Mouse (Mus musculus) E14TG2a.4 (cell line): ENCODE data around the gene Zcchc8.

ENCODE experiments used
- H3K27me3 ChIP-seq: 2 replicates; pipeline ENCODE4 v1.6.1; 2014; ENCODE audit warnings: low read length, control low read depth; ENCODE audit not compliant: insufficient read depth
- H3K36me3 ChIP-seq: 2 replicates; pipeline ENCODE4 v1.6.1; 2014; ENCODE audit warnings: low read length, control low read depth; ENCODE audit not compliant: insufficient read depth
- H3K4me1 ChIP-seq: replicated peaks from 2 replicates; pipeline ENCODE4 v1.6.1; 2014; ENCODE audit warnings: low read depth, low read length, control low read depth
- H3K4me3 ChIP-seq: replicated peaks from 2 replicates; pipeline ENCODE4 v1.5.1; 2014; ENCODE audit warnings: mild to moderate bottlenecking, low read length
- H3K9me3 ChIP-seq: 2 replicates; pipeline ENCODE4 v1.6.1; 2014; ENCODE audit warnings: low read length, control low read depth
- CTCF ChIP-seq: conservative IDR thresholded peaks from 2 replicates; pipeline ENCODE4 v1.5.1; 2014; ENCODE audit warnings: low read length
- NANOG ChIP-seq: IDR thresholded peaks from 2 replicates; pipeline ENCODE4 v1.6.1; 2014; ENCODE audit warnings: borderline replicate concordance, low read length, mixed read lengths
- POU5F1 ChIP-seq: IDR thresholded peaks from 2 replicates; pipeline ENCODE4 v1.6.1; 2014; ENCODE audit warnings: low read length, borderline replicate concordance

The Zcchc8 gene

DNA sequence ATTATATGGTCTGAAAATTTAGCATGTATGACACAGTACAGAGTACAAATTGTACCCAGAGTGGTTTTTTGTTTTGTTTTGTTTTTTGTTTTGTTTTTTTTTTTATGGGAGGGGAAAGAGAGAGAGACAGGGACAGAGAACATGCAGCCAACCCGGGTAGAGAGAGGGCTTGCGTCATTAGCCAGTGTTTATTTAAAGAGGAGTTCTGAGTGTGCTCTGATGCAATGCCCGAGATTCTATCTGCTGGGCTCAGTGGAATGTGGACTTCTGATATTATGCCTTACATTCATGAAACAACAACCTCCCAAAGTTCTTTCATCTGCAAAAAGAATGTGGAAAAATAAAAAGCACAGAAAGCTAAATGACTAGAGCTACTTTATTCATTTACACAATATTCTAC, 45.7 kb downstream of the Zcchc8 start:
- Histone ChIP-seq H3K9me3 (no peaks in the 10 kb centered on the region), H3K27me3 (no peaks in the 10 kb centered on the region), H3K4me1 (peaks cover 9% of the 10 kb centered on the region), H3K4me3 (no peak overlapping the region), H3K36me3 (no peaks in the 10 kb centered on the region)
- TF ChIP-seq CTCF (no peak), POU5F1 (no peak), NANOG (no peak)

DNA sequence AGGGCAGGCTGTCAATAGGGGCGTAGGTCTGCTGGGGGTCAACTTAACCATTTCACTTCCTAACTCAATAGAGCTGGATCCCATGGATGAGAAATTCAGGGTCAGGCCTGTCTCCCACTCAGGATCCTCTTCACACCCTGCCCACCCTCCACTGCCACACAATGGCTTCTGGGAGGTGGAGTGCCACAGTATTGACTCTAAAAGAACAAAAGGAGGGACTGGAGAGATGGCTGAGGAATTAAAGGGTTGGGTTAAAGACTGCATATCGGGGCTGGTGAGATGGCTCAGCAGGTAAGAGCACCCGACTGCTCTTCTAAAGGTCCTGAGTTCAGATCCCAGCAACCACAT, 49.5 kb downstream of the Zcchc8 start:
- H3K4me1 ChIP-seq: peaks cover 9% of the 10 kb centered on the region
- no peaks in the 10 kb centered on the region for H3K36me3 ChIP-seq
- no peaks in the 10 kb centered on the region for H3K9me3 ChIP-seq
- no peak overlapping the region for H3K4me3 ChIP-seq
- H3K27me3 ChIP-seq: no peaks in the 10 kb centered on the region
- TF ChIP-seq POU5F1 (no peak), NANOG (no peak), CTCF (no peak)

DNA sequence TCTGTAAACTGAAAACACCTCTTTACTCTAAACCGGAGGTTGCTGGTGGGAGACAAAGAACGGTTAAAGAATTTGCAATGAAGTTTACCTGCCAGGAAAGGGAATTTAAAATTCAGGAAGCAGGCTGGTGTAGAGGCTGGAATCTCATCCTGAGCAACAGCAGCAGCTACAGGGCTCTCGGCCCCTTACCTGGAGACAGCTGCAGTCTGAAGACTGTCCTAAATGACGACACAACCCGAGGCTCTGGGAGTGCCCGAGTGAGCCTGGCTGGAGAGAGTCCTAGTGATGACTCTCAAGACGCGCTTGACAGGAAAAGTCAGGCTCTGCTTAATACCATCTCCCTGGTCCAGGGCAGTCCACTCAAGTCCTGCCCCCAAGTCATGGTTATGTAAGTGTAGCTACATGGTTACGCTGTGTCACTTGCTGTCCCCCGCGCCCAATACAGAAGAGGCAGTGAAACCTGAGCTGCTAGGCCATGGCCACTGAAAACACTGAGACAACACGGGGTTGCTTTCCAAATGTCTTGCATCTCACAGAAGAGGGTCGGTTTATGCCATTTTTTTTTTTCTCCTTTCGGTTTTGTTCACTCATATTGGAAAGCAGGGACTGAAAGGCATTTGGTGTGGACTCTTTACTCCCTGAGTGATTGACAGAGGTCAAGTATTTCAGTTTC, 50.0 kb downstream of the Zcchc8 start:
- peaks cover 9% of the 10 kb centered on the region for H3K4me1 ChIP-seq
- no peaks in the 10 kb centered on the region for H3K9me3 ChIP-seq
- no peak for TF ChIP-seq POU5F1
- no peak for TF ChIP-seq NANOG
- no peak for TF ChIP-seq CTCF
- no peaks in the 10 kb centered on the region for H3K36me3 ChIP-seq
- no peaks in the 10 kb centered on the region for H3K27me3 ChIP-seq
- H3K4me3 ChIP-seq: no peak overlapping the region

DNA sequence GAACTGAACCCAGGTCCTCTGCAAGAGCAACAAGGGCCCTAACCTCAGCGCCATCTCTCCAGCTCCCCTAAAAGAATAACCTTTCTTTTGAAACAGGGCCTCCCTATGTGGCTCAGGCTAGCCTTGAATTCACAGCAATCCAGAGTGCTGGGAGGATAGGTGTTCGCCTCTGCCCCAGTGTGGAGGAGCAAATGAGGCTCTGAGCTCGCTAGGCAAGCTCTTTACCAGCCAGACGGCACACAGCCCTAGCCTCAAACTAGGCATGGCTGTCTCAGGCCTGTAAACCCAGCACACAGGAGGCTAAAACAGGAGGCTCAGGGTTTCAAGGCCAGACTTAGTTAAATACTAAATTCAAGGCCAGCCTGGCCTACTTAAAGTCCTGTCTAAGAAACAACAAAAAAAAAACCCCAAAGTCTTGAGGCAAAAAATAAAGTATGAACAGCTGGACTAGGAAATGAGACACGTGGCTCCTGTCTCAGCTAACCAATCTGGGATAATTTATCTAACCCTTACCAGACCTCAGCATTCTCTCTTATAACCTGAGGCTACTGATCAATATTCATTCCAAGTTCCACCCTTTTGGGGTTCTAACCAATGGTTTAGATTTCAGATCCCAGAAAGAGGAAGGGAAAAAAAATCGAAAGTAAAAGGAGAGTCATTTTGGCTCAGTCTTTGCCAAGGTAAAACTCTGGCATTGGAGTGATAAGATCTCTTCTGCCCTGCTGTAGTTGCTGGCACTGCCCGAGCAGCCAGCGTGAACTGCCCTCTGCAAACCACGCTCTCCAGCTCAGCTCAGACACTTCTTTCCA, 50.7 kb downstream of the Zcchc8 start:
- H3K36me3 ChIP-seq: no peaks in the 10 kb centered on the region
- no peaks in the 10 kb centered on the region for H3K9me3 ChIP-seq
- TF ChIP-seq POU5F1: no peak
- no peak for TF ChIP-seq NANOG
- TF ChIP-seq CTCF: no peak
- H3K27me3 ChIP-seq: no peaks in the 10 kb centered on the region
- no peak overlapping the region for H3K4me3 ChIP-seq
- H3K4me1 ChIP-seq: peaks cover 9% of the 10 kb centered on the region

DNA sequence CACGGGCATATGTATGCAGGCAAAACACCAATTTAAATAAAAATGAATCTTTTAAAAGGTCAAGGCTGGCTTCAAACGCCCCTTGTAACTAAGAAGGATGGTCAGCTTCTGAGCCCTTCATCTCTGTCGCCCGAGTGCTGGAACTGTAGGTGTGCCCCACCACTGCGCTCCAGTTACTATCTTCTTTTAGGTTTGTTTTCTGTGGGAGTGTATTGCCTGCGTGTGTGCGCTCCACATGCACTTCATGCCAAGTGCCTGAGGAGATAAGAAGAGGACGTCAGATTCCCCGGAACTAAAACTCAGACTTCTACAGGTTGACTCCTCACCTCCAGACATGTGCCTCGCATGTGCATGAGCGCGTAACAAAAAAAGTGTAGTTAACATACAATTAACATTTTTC, 53.0 kb downstream of the Zcchc8 start:
- Histone ChIP-seq H3K27me3 (no peaks in the 10 kb centered on the region), H3K36me3 (no peaks in the 10 kb centered on the region), H3K4me1 (peaks cover 9% of the 10 kb centered on the region), H3K9me3 (no peaks in the 10 kb centered on the region), H3K4me3 (no peak overlapping the region)
- TF ChIP-seq POU5F1 (no peak), NANOG (no peak), CTCF (no peak)

DNA sequence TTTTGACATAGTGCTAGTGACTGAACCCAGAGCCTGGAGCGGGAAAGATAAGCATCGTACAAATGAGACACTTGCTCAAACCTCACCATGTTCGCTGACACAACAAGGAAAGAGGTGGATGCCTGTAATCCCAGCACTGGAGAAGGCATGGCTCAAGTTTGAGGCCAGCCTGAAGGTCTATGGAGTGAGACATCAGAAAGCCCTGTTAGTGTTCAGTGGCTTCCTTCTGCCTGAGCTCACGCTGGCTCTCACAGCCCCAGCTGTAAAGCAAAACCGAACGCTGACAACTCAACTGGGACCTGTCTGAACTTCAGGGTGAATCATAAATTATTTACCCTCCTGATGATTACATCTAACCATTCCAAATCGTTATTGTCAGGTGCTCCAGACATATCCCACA, 54.9 kb downstream of the Zcchc8 start:
- Histone ChIP-seq H3K4me1 (peaks cover 4% of the 10 kb centered on the region), H3K9me3 (no peaks in the 10 kb centered on the region), H3K36me3 (no peaks in the 10 kb centered on the region), H3K4me3 (no peak overlapping the region), H3K27me3 (no peaks in the 10 kb centered on the region)
- TF ChIP-seq NANOG: no peak
- no peak for TF ChIP-seq CTCF
- no peak for TF ChIP-seq POU5F1

DNA sequence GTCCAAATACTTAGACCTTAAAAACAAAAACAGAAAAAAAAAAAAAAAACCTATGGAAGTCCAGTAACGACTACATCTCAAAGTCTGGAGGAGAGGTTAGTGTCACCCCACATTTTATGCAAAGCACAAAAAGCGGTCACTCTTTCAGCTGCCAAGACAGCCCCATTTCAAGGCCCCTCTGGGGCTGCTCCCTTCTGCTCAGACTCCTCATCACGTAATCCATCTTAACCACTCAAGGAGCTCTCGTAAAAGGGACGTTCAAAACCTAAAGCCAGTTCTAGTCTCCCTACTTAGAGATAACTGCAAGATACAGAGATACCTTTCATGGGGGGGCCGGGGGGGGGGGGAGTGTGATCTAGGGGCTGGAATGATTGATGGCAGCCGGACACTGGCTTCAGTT, 56.6 kb downstream of the Zcchc8 start:
- Histone ChIP-seq H3K9me3 (no peaks in the 10 kb centered on the region), H3K4me1 (no peaks in the 10 kb centered on the region), H3K36me3 (no peaks in the 10 kb centered on the region), H3K27me3 (no peaks in the 10 kb centered on the region), H3K4me3 (no peak overlapping the region)
- TF ChIP-seq CTCF: no peak
- no peak for TF ChIP-seq POU5F1
- TF ChIP-seq NANOG: no peak

DNA sequence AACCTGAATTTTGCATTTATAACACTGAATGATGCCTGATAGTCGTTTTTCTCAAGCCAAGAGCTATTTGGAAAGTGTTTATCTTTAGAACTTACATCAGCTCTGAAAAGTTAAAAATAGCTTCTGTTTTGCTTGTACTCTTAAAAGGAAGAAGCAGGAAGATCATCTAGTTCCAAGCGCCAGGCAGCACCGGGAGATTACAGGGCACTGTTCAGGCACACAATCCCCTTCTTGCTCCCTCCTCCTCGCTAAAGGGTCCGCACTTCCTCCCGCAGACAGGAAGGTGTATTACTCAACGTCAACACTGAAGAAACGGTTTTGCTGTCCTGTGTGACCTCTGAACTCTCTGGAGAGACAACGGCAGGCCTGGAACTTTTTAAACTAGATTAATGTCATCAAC, 58.8 kb downstream of the Zcchc8 start:
- H3K27me3 ChIP-seq: no peaks in the 10 kb centered on the region
- H3K4me1 ChIP-seq: no peaks in the 10 kb centered on the region
- no peaks in the 10 kb centered on the region for H3K9me3 ChIP-seq
- TF ChIP-seq POU5F1: no peak
- no peak for TF ChIP-seq NANOG
- TF ChIP-seq CTCF: no peak
- H3K36me3 ChIP-seq: no peaks in the 10 kb centered on the region
- H3K4me3 ChIP-seq: no peak overlapping the region
